Mouse (Mus musculus): Measurements from ENCODE around the gene Zfp84.
A peak's percentile ranks its signal among the peaks of the same experiment; 100 is the strongest.

Zfp84 gene

GRCm38 (mm10) chr7:29815061-29815784, 46.9 kb downstream of the Zfp84 start:
- no peak for DNase-seq (ENCODE audit: extremely low spot score, low read depth, low spot score)

GRCm38 (mm10) chr7:29815910-29816429, 47.6 kb downstream of the Zfp84 start, which contains the start of gene Zfp790:
TSS of gene Zfp790 (plus strand) at chr7:29816114.
- DNase-seq (ENCODE audit: extremely low spot score, low read depth, low spot score): peak; percentile 94

GRCm38 (mm10) chr7:29818619-29819254, 50.4 kb downstream of the Zfp84 start:
- peak; percentile 64 for DNase-seq (ENCODE audit: extremely low spot score, low read depth, low spot score)

GRCm38 (mm10) chr7:29828001-29828400, 59.6 kb downstream of the Zfp84 start:
- no peak for DNase-seq (ENCODE audit: extremely low spot score, low read depth, low spot score)
